Mouse (Mus musculus): ENCODE results near the gene Bad.

GRCm38 (mm10) chr19:6973581-6974190 is 32.0 kb downstream of the Bad start:
- TF ChIP-seq CTCF (IDR thresholded peaks at IDR 0.05; ENCODE audit: low read depth, low read length) (no peak), POLR2A (IDR thresholded peaks at IDR 0.05; ENCODE audit: extremely low read depth, insufficient read depth, low read length) (no peak)
